Mouse (Mus musculus): ENCODE measurements at regions not wholly inside any gene's neighbourhood (a gene's known extent, or its start where the extent isn't known, plus 50 kb on each side); places are given as distances from the start of the nearest gene placed in this dataset.

DNA sequence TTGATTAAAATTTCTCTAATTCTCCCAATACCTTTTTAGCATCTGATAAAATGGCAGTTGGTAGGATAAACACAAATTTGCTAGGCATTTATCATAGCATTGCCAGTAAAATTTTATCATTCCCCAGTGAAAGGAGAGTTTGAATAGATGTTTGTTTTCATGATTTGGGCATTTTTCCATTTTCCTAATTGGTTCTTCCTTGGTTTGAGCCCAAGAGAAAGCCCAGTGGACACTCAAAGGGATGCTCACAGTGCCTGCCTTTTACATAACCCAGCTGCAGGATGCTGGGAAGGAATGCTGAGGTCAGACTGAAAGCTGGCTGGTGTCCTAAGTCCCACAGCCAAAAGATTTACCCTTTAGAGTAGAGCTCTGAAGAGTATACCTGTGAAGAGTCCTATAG lies 95.4 kb upstream of the Ogfrl1 start:
- Histone ChIP-seq H3K4me1 (ENCODE audit: control insufficient read depth, insufficient read depth, low read length) (no peaks in the 10 kb centered on the region), H3K27ac (ENCODE audit: insufficient read depth, low read length) (no peak overlapping the region), H3K4me3 (ENCODE audit: insufficient read depth, low read length) (no peak overlapping the region)
- no peak for TF ChIP-seq POLR2A (IDR thresholded peaks at IDR 0.05; ENCODE audit: extremely low read depth, insufficient read depth, low read length)
- no peak for TF ChIP-seq CTCF (IDR thresholded peaks at IDR 0.05; ENCODE audit: extremely low read depth, insufficient read depth, low read length)

DNA sequence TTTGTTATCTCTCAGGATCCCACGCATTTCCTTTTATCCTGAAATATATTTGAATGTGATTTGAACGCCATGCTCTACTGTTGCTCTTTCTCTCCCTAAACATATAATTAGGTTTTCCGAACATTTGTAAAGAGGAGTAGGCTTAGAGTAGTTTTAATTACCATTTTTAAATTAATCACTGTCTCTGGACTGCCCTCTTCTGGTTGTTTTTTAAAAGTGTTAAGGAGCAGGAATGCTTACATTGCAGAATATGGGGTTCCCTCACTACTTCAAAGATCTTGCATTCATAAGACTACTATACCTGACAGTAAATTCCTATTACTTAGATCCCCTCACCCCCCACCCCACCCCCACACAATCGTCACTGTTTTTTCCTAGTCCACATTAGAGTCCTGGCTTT lies 97.8 kb upstream of the Ogfrl1 start:
- H3K27ac ChIP-seq (ENCODE audit: insufficient read depth, low read length): no peak overlapping the region
- no peaks in the 10 kb centered on the region for H3K4me1 ChIP-seq (ENCODE audit: control insufficient read depth, insufficient read depth, low read length)
- TF ChIP-seq POLR2A (IDR thresholded peaks at IDR 0.05; ENCODE audit: extremely low read depth, insufficient read depth, low read length) (no peak), CTCF (IDR thresholded peaks at IDR 0.05; ENCODE audit: extremely low read depth, insufficient read depth, low read length) (no peak)
- no peak overlapping the region for H3K4me3 ChIP-seq (ENCODE audit: insufficient read depth, low read length)

DNA sequence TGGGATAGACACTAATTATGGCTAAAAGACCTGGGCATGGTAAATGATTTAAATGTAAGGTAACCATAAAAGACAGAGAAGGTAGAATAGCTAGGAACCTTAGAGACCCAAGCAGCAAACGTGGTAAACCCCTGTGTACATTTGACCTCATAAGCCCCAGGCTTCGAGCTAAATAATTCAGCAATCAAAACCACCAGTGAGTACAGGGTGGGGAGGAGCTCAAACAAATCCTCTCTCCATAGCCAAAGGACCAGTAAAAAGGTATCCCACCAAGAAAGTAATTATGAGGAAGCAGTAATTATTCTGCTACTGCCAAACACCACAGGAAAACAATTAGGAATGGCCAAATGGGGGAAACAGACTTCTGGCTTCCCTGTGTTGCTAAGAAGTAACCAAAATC lies 122.5 kb upstream of the Ogfrl1 start:
- TF ChIP-seq CTCF (IDR thresholded peaks at IDR 0.05; ENCODE audit: extremely low read depth, insufficient read depth, low read length) (no peak), POLR2A (IDR thresholded peaks at IDR 0.05; ENCODE audit: extremely low read depth, insufficient read depth, low read length) (no peak)
- Histone ChIP-seq H3K4me3 (ENCODE audit: insufficient read depth, low read length) (no peak overlapping the region), H3K4me1 (ENCODE audit: control insufficient read depth, insufficient read depth, low read length) (no peaks in the 10 kb centered on the region), H3K27ac (ENCODE audit: insufficient read depth, low read length) (no peak overlapping the region)

DNA sequence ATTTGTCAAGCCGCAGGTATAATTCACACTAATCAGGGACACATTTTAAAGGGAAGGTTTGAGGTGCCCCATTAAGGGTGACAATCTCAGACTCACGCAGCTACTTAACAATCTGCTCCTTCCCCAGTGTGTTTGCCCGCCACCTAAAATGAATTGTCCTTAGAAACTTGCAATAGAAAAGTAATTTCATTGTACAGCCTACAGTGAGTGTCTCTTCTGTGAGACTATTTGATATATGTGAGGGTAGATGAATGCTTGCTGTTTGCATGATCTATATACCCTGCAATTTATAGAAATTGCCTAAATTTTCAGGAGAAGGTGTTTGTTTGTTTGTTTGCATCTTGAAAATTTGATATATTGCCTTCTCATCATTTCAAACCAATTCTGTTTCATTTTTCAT lies 135.1 kb upstream of the Ogfrl1 start:
- TF ChIP-seq POLR2A (IDR thresholded peaks at IDR 0.05; ENCODE audit: extremely low read depth, insufficient read depth, low read length) (no peak), CTCF (IDR thresholded peaks at IDR 0.05; ENCODE audit: extremely low read depth, insufficient read depth, low read length) (no peak)

DNA sequence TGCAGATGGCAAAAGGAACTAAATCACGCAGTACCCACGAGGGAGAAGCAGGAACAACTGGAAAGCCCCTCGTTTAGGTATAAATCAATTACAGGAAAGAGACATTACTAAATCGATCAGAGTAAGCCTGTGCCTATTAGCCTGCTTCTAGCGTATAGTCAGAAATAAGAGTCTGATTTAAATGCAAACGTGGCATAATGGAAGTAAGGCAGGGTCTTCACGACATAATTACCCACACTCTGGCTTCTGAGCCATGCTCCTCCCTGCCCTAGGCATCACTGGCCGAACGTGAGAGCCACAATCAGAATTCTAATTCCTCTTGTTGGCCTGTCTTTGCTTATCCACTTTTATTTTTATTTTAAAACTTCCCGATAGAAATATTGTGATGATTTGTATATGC lies 139.0 kb upstream of the Ogfrl1 start:
- Histone ChIP-seq H3K4me3 (ENCODE audit: insufficient read depth, low read length) (no peak overlapping the region), H3K4me1 (ENCODE audit: control insufficient read depth, insufficient read depth, low read length) (no peaks in the 10 kb centered on the region)
- TF ChIP-seq POLR2A (IDR thresholded peaks at IDR 0.05; ENCODE audit: extremely low read depth, insufficient read depth, low read length) (no peak), CTCF (IDR thresholded peaks at IDR 0.05; ENCODE audit: extremely low read depth, insufficient read depth, low read length) (no peak)

More for the DNA sequence above, 135.1 kb upstream of the Ogfrl1 start:
- Histone ChIP-seq H3K27ac (ENCODE audit: insufficient read depth, low read length) (no peak overlapping the region), H3K4me3 (ENCODE audit: insufficient read depth, low read length) (no peak overlapping the region), H3K4me1 (ENCODE audit: control insufficient read depth, insufficient read depth, low read length) (no peaks in the 10 kb centered on the region)

DNA sequence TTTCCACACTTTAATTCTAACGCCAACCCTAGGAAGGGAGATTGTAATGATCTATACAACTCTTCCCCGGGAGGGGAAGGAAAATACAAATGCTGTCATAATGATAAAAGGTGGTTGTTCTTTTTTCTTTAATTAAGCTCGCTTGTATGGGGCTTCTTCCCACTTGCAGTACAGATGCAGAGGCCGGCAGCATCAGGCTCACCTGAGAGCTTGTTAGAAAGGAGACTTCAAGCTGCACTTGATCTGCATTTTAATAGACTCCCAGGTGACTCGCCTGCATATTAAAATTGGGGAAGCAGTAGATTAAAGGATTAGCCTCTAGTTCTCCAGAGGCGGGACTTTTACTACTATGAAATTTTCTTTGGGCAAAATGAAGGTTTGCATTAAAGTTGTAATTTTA lies 140.8 kb upstream of the Ogfrl1 start:
- Histone ChIP-seq H3K4me3 (ENCODE audit: insufficient read depth, low read length) (no peak overlapping the region), H3K27ac (ENCODE audit: insufficient read depth, low read length) (no peak overlapping the region), H3K4me1 (ENCODE audit: control insufficient read depth, insufficient read depth, low read length) (no peaks in the 10 kb centered on the region)
- TF ChIP-seq CTCF (IDR thresholded peaks at IDR 0.05; ENCODE audit: extremely low read depth, insufficient read depth, low read length) (no peak), POLR2A (IDR thresholded peaks at IDR 0.05; ENCODE audit: extremely low read depth, insufficient read depth, low read length) (no peak)

More for the DNA sequence above, 139.0 kb upstream of the Ogfrl1 start:
- no peak overlapping the region for H3K27ac ChIP-seq (ENCODE audit: insufficient read depth, low read length)

DNA sequence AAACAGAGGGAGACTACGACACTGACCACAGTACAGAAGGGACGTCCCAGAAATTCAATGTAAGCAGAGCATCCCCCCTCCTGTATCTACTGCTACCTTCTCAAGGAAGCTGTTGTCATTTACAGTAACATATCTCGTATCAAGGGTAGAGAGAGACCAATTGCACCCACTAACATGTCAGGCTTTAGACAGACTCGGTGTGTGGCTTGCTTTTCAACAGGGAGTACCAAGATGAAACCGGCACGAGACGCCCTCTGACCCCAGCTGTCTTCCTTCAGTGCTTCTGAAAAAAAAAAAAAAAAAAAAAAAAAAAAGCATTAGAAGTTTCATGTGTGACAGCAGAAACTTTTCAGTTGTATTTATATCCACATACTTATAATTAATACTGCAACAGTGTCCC lies 143.0 kb upstream of the Ogfrl1 start:
- Histone ChIP-seq H3K4me1 (ENCODE audit: control insufficient read depth, insufficient read depth, low read length) (no peaks in the 10 kb centered on the region), H3K27ac (ENCODE audit: insufficient read depth, low read length) (no peak overlapping the region), H3K4me3 (ENCODE audit: insufficient read depth, low read length) (no peak overlapping the region)
- TF ChIP-seq POLR2A (IDR thresholded peaks at IDR 0.05; ENCODE audit: extremely low read depth, insufficient read depth, low read length): no peak
- TF ChIP-seq CTCF (IDR thresholded peaks at IDR 0.05; ENCODE audit: extremely low read depth, insufficient read depth, low read length): no peak

DNA sequence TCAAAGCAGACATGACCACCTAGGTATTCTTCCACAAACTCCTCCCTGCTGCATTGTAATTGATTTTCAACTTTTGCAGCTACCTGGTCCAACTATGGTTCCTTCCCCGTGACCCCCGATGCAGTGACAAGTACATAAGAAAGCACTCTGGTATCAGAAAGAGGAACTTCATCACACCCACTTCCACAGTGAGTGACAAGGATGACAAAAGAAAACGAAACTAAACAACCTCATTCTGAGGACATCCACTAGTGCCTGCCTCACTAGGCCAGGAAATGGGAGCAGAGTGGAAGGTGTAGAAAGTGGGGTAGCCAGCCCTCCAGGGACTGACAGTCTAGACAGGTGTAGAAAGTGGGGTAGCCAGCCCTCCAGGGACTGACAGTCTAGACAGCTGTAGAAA lies 158.2 kb upstream of the Ogfrl1 start:
- H3K27ac ChIP-seq (ENCODE audit: insufficient read depth, low read length): no peak overlapping the region
- H3K4me3 ChIP-seq (ENCODE audit: insufficient read depth, low read length): no peak overlapping the region
- H3K4me1 ChIP-seq (ENCODE audit: control insufficient read depth, insufficient read depth, low read length): no peaks in the 10 kb centered on the region
- TF ChIP-seq CTCF (IDR thresholded peaks at IDR 0.05; ENCODE audit: extremely low read depth, insufficient read depth, low read length): no peak
- no peak for TF ChIP-seq POLR2A (IDR thresholded peaks at IDR 0.05; ENCODE audit: extremely low read depth, insufficient read depth, low read length)

DNA sequence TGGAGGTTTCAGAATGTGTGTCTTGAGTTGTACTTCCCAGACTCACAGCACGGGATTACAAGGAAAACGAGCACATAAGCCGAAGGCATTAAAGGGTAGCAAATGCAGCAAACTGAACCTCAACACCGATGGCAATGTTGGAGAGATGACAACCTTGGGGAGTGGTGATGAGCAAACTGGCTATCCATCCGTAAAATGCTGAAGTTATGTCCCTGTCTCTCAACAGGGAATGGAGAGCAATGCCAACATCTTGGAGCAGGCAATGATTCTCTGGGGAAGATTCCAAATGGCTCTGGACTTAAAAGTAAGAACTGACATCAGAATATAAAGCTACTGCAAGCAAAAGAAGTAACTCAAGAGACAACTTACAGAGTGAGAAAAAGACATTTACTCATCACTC lies 170.5 kb upstream of the Ogfrl1 start:
- Histone ChIP-seq H3K27ac (ENCODE audit: insufficient read depth, low read length) (no peak overlapping the region), H3K4me1 (ENCODE audit: control insufficient read depth, insufficient read depth, low read length) (no peaks in the 10 kb centered on the region), H3K4me3 (ENCODE audit: insufficient read depth, low read length) (no peak overlapping the region)
- no peak for TF ChIP-seq CTCF (IDR thresholded peaks at IDR 0.05; ENCODE audit: extremely low read depth, insufficient read depth, low read length)
- no peak for TF ChIP-seq POLR2A (IDR thresholded peaks at IDR 0.05; ENCODE audit: extremely low read depth, insufficient read depth, low read length)

DNA sequence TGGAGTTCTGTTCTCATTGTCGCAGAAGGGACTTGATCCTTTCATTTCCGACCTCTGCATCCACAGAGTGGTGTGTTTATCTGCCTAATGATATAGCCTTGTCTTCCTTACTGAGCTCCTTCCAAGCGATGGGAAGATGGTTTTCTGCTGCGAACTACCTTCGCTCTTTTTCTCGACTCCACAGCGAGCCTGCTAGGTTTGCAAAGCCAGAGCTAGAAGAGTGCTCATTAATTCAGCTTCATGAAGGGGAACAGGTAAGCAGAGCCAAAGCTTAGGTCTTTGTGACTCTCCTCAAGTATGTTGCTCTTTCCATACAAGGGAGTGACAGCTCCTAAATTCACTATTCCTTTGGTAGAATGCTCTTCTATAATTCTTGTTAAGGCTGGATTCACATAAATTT lies 176.9 kb upstream of the Ogfrl1 start:
- Histone ChIP-seq H3K27ac (ENCODE audit: insufficient read depth, low read length) (no peak overlapping the region), H3K4me3 (ENCODE audit: insufficient read depth, low read length) (no peak overlapping the region), H3K4me1 (ENCODE audit: control insufficient read depth, insufficient read depth, low read length) (no peaks in the 10 kb centered on the region)
- no peak for TF ChIP-seq CTCF (IDR thresholded peaks at IDR 0.05; ENCODE audit: extremely low read depth, insufficient read depth, low read length)

DNA sequence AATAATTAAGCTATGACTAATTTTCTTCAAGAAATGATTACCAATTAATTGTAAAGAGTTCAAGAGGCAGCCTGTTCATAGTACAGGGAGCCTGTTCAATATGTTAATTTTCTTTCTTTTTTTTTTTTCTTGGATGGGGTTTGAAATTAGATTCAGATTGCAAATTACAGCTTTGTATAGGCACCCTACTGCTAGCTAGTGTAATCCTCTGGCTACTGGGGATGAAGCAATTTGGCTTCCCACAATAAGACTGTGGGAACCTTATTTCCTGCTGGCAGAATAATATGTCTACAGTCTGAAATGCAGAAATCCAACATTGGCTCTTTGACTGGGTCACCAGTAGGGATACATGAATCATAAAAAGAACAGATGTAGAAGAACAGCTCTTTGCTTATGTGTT lies 177.4 kb upstream of the Ogfrl1 start:
- Histone ChIP-seq H3K4me1 (ENCODE audit: control insufficient read depth, insufficient read depth, low read length) (no peaks in the 10 kb centered on the region), H3K4me3 (ENCODE audit: insufficient read depth, low read length) (no peak overlapping the region), H3K27ac (ENCODE audit: insufficient read depth, low read length) (no peak overlapping the region)
- TF ChIP-seq POLR2A (IDR thresholded peaks at IDR 0.05; ENCODE audit: extremely low read depth, insufficient read depth, low read length): no peak
- no peak for TF ChIP-seq CTCF (IDR thresholded peaks at IDR 0.05; ENCODE audit: extremely low read depth, insufficient read depth, low read length)
